Mouse (Mus musculus): ENCODE measurements around the gene Cdx4. TPM values are rescaled to one million over a fixed set of nuclear protein-coding genes. Genes with fewer than 3 reads are reported as not detected.

The Cdx4 gene
- not detected in 2 replicates for polyA plus RNA-seq (2015; fragmentation: Nextera tagmentation; extraction: Ambion mirVana)

GRCm38 (mm10) chrX:103321146-103321545 lies at the start of gene Cdx4:
TSS of gene Cdx4 (plus strand) at chrX:103321398.

GRCm38 (mm10) chrX:103356287-103356686 lies 35.1 kb downstream of the Cdx4 start, which contains the start of gene Chic1:
TSS of gene Chic1 (plus strand) at chrX:103356476.

Other genes with a start within 250 kb of the Cdx4 start
- gene Nap1l2, start 134.8 kb upstream of the Cdx4 start, polyA plus RNA-seq (2015; fragmentation: Nextera tagmentation; extraction: Ambion mirVana), result 0.05 TPM in 1 of 2 replicates, not detected in the other
- gene Chic1, start 35.1 kb downstream of the Cdx4 start, polyA plus RNA-seq (2015; fragmentation: Nextera tagmentation; extraction: Ambion mirVana), result 0.48 and 0.65 TPM in 2 replicates
- gene Tsx, start 93.1 kb downstream of the Cdx4 start, polyA plus RNA-seq (2015; fragmentation: Nextera tagmentation; extraction: Ambion mirVana), result not detected in 2 replicates
- gene Gm26992, start 100.6 kb downstream of the Cdx4 start, polyA plus RNA-seq (2015; fragmentation: Nextera tagmentation; extraction: Ambion mirVana), result not detected in 2 replicates

Measured in skeletal muscle tissue, postnatal 0 days (tissue).